10 mouse cellular contexts compared by ENCODE assay signal in genomic region chr9:61251606-61252005, GRCm38 (mm10).
DNase-seq lines count a peak whose midpoint lies in the region; ATAC-seq lines count a peak whose summit lies in the region.
"Had no signal": no experiment of that assay in that cellular context is flagged by ENCODE, and none has a peak within 500 bp of the region (broad histone marks: within the 10 kb centered on the region; RNA-seq: fewer than 3 reads in every experiment).

No protein-coding gene starts in this region.

- H3K27ac ChIP-seq in heart, embryonic 10.5 days, result no peak overlapping the region
- no peak overlapping the region for H3K27ac ChIP-seq in midbrain, embryonic 16.5 days (ENCODE audit: low read length)
- H3K27ac ChIP-seq: liver, embryonic 15.5 days had no signal

- no peaks in the 10 kb centered on the region for H3K36me3 ChIP-seq in heart, embryonic 10.5 days
- H3K36me3 ChIP-seq in midbrain, embryonic 16.5 days (ENCODE audit: control insufficient read depth, insufficient read depth, low read length), result no peaks in the 10 kb centered on the region
- H3K36me3 ChIP-seq: G1E; liver, embryonic 15.5 days had no signal

- H3K4me3 ChIP-seq in heart, embryonic 10.5 days, result no peak overlapping the region
- no peak overlapping the region for H3K4me3 ChIP-seq in midbrain, embryonic 16.5 days (ENCODE audit: low read depth, low read length)
- H3K4me3 ChIP-seq: liver, embryonic 15.5 days had no signal

- 62% methylated on average over 6 of the region's 6 CpGs for WGBS in heart, embryonic 10.5 days
- WGBS in midbrain, embryonic 16.5 days, result 66% methylated on average over 6 of the region's 6 CpGs

- H3K4me2 ChIP-seq in midbrain, embryonic 16.5 days (ENCODE audit: low read length), result no peak overlapping the region
- H3K4me2 ChIP-seq: liver, embryonic 15.5 days had no signal

- no peaks in the 10 kb centered on the region for H3K9me3 ChIP-seq in heart, embryonic 10.5 days
- H3K9me3 ChIP-seq in midbrain, embryonic 16.5 days (replicated peaks; ENCODE audit: control insufficient read depth, low read length, poor library complexity, severe bottlenecking), result 0 out of 2 replicates have a peak, but pooled peaks cover 2% of the 10 kb centered on the region
- H3K9me3 ChIP-seq: G1E; liver, embryonic 15.5 days had no signal

- peak; percentile 36 to 67 for DNase-seq in heart, adult 18-20 months
- DNase-seq in heart, embryonic 10.5 days (ENCODE audit: low spot score), result no peak
- DNase-seq in T-cell, adult 2 months (ENCODE audit: low spot score), result peak; percentile 32
- DNase-seq in induced T-regulatory cell, adult 2 months (ENCODE audit: low read depth), result peak; percentile 34
- peak; percentile 41 to 53 for DNase-seq in spleen, adult 18-20 months
- no peak for DNase-seq in embryo, embryonic 10.5 days (ENCODE audit: low spot score)
- no peak for DNase-seq in urinary bladder, postnatal 14 days (ENCODE audit: low spot score)

- no peaks in the 10 kb centered on the region for H3K4me1 ChIP-seq in heart, embryonic 10.5 days
- no peaks in the 10 kb centered on the region for H3K4me1 ChIP-seq in midbrain, embryonic 16.5 days (ENCODE audit: control insufficient read depth, insufficient read depth, low read length)
- H3K4me1 ChIP-seq: liver, embryonic 15.5 days had no signal

- ATAC-seq in midbrain, embryonic 16.5 days, result no peak

- H3K27me3 ChIP-seq in heart, embryonic 10.5 days (ENCODE audit: insufficient read depth, poor library complexity, severe bottlenecking), result peaks cover 36% of the 10 kb centered on the region; the same call in 1 of the 2 replicates
- no peaks in the 10 kb centered on the region; the same call in 1 of the 2 replicates for H3K27me3 ChIP-seq in midbrain, embryonic 16.5 days (ENCODE audit: control insufficient read depth, insufficient read depth, low read depth, low read length)

- no peak overlapping the region for H3K9ac ChIP-seq in midbrain, embryonic 16.5 days (ENCODE audit: low read depth, low read length)
- H3K9ac ChIP-seq: liver, embryonic 15.5 days had no signal

Comparison
In these comparisons a context has a peak if more than half of its experiments do, and no peak if none do; other contexts are left out.
1. DNase-seq: peak in heart, adult 18-20 months (2 of 2), T-cell, adult 2 months (single experiment), induced T-regulatory cell, adult 2 months (single experiment) and spleen, adult 18-20 months (2 of 2); none in heart, embryonic 10.5 days (single experiment), embryo, embryonic 10.5 days (single experiment) and urinary bladder, postnatal 14 days (single experiment).